Mouse (Mus musculus) ES-Bruce4 (cell line): ENCODE results near the gene Papss1. TPM values are rescaled to one million over a fixed set of nuclear protein-coding genes. Genes with fewer than 3 reads are reported as not detected.

Experiments used
- H3K27ac ChIP-seq: 2 replicates; pipeline ENCODE4 v1.5.1; 2012; ENCODE audit warnings: low read length, inconsistent platforms; ENCODE audit not compliant: insufficient read depth
- H3K27me3 ChIP-seq: 2 replicates; pipeline ENCODE4 v1.6.1; 2012; ENCODE audit warnings: mild to moderate bottlenecking, low read length, inconsistent platforms; ENCODE audit not compliant: control insufficient read depth, poor library complexity, insufficient read depth, severe bottlenecking
- H3K36me3 ChIP-seq: 2 replicates; pipeline ENCODE4 v1.6.1; 2012; ENCODE audit warnings: inconsistent platforms, mild to moderate bottlenecking, low read length, moderate library complexity; ENCODE audit not compliant: control insufficient read depth, poor library complexity, insufficient read depth, severe bottlenecking
- H3K4me1 ChIP-seq: one replicate; pipeline ENCODE4 v1.8.1; 2011; ENCODE audit warnings: low read length; ENCODE audit not compliant: control insufficient read depth, insufficient read depth
- H3K4me3 ChIP-seq: 2 replicates; pipeline ENCODE4 v1.5.1; 2011; ENCODE audit warnings: low read depth, mild to moderate bottlenecking, low read length
- H3K9ac ChIP-seq: 2 replicates; pipeline ENCODE4 v1.6.1; 2012; ENCODE audit warnings: low read depth, mild to moderate bottlenecking, inconsistent platforms; ENCODE audit not compliant: poor library complexity, severe bottlenecking
- H3K9me3 ChIP-seq: replicated peaks from 2 replicates; pipeline ENCODE4 v1.6.1; 2012; ENCODE audit warnings: mild to moderate bottlenecking, low read length, inconsistent platforms; ENCODE audit not compliant: control insufficient read depth, poor library complexity, insufficient read depth, severe bottlenecking
- CTCF ChIP-seq: IDR thresholded peaks from one replicate; pipeline ENCODE4 v1.8.1; 2011; ENCODE audit warnings: low read depth, low read length
- EP300 ChIP-seq: IDR thresholded peaks from 2 replicates; pipeline ENCODE4 v1.6.1; 2011; ENCODE audit warnings: low read depth, low read length; ENCODE audit not compliant: insufficient read depth
- POLR2A ChIP-seq: IDR thresholded peaks from one replicate; pipeline ENCODE4 v1.8.1; 2011; ENCODE audit warnings: low read length; ENCODE audit not compliant: insufficient read depth
- polyA plus RNA-seq: library from polyadenylated mRNA; stranded (reverse); fragments of >200 nt; gene quantifications from 2 replicates; pipeline ENCODE4 v1.2.4, GENCODE M21; 2011; ENCODE audit warnings: low read depth; ENCODE audit not compliant: missing spikeins, insufficient read depth, insufficient read length

Gene Papss1
- polyA plus RNA-seq, 1 experiment, result 19.8 TPM

DNA sequence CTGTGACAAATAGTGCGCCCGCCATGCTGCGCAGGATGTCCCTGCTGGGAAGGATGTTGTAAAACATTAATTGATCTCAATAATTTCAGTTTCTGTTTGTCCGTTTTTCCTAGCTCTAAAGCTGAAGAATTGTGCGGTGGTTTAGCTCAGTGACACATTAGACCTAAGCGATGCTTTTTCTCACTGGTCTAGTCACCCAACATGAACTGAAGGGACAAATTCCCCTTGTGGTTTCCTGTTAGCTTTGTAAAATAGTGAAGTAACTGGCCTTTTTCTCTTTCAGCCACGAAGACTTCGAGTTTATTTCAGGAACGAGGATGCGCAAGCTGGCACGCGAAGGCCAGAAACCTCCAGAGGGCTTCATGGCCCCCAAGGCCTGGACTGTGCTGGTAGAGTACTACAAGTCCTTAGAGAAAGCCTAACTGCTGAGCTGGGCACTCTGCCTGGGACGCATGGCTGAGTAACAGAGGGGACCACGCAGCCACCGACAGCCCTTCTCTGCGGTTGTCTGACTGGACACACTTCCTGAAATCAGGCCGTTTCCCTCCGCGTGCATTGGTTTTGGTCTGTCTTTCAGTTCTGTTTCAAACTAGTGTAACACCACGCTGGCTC, 78.2 kb downstream of the Papss1 start:
- no peak for TF ChIP-seq POLR2A
- TF ChIP-seq EP300, result no peak
- no peak for TF ChIP-seq CTCF
- H3K4me1 ChIP-seq, result no peaks in the 10 kb centered on the region
- H3K27ac ChIP-seq, result no peak overlapping the region
- H3K9ac ChIP-seq, result no peak overlapping the region
- no peak overlapping the region for H3K4me3 ChIP-seq
- no peaks in the 10 kb centered on the region for H3K36me3 ChIP-seq
- no peaks in the 10 kb centered on the region for H3K9me3 ChIP-seq
- H3K27me3 ChIP-seq, result no peaks in the 10 kb centered on the region

DNA sequence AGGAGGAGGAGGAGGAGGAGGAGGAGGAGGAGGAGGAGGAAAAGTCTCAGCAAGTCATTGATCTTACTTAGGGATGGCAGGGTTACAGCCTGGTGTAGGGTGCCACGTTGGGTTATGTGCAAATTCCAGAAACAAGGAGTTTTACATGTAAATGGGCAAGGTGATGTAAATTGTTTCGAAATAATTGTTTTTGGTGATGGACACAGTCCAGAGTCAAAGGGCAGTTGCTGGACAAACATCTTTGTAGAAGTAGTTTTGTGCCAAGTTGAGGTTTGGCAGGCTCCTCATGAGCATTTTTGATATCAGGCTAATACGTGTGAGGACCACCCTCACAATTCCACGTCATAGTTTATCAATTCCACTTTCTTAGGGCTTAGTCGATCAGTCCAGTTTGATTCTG, 80.6 kb downstream of the Papss1 start:
- TF ChIP-seq EP300 (no peak), POLR2A (no peak), CTCF (no peak)
- Histone ChIP-seq H3K27me3 (no peaks in the 10 kb centered on the region), H3K4me1 (no peaks in the 10 kb centered on the region), H3K4me3 (no peak overlapping the region), H3K27ac (no peak overlapping the region), H3K9me3 (no peaks in the 10 kb centered on the region), H3K36me3 (no peaks in the 10 kb centered on the region), H3K9ac (no peak overlapping the region)

DNA sequence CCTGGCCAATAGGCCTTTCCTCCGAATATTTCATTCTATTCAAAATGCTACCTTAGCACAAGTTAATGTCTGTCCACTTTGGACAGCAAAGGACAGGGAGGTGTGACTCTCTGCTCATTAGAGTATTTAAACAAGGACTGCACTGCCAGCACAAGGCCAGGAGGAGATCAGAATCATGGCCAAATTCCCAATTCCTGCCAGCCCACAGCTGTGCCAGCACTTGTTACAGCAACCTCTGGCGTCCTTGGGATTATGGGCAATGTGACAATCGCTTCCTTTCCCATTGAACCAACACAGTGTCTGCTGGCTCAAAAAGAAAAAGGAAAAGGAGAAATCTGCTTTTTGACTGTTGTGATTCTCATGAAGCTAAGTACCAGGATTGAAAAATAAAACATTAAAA, 89.8 kb downstream of the Papss1 start:
- TF ChIP-seq POLR2A, result no peak
- no peak for TF ChIP-seq EP300
- no peak for TF ChIP-seq CTCF
- Histone ChIP-seq H3K4me1 (no peaks in the 10 kb centered on the region), H3K9me3 (no peaks in the 10 kb centered on the region), H3K27me3 (no peaks in the 10 kb centered on the region), H3K36me3 (no peaks in the 10 kb centered on the region), H3K4me3 (no peak overlapping the region), H3K9ac (no peak overlapping the region), H3K27ac (no peak overlapping the region)

DNA sequence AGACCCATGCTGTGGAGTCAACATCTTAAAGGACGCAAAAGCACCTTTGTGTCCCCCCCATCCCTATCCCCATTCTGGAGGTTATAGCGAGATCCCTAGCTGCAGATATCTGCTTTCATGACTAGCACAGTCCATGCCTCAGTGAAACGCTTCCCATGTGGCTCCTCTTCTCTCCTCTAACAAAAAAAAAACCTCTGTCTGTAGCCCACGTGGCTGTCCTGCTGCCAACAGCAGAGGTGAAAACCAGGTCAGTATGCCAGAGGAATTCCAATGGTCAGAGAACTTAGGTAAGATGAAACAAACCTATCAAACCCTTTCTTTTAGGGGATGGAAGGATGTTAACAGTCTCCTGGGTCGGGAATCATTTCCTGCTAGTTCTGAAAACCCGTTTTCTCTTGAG, 91.5 kb downstream of the Papss1 start:
- Histone ChIP-seq H3K27me3 (no peaks in the 10 kb centered on the region), H3K36me3 (no peaks in the 10 kb centered on the region), H3K4me1 (no peaks in the 10 kb centered on the region), H3K4me3 (no peak overlapping the region), H3K27ac (no peak overlapping the region), H3K9me3 (no peaks in the 10 kb centered on the region), H3K9ac (no peak overlapping the region)
- TF ChIP-seq EP300 (no peak), POLR2A (no peak), CTCF (no peak)

DNA sequence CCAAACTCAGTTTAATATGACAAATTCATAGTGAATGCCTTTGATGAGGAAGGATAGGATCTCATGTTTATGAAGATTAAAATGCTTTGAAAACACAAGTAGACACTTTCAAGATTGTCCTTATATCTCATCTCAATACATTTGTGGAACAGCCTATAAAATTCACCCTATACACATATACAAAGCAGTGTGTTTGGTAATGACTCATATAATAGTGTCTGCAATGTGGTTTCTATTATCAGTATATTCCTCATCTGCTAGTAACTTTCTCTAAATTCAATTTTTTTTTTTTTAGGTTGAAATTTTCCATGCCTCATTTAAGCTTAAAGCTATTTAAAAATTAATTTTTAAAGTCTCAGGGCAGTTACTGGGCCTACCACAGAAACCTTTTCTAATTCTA, 95.6 kb downstream of the Papss1 start:
- Histone ChIP-seq H3K27me3 (no peaks in the 10 kb centered on the region), H3K9ac (no peak overlapping the region), H3K4me1 (no peaks in the 10 kb centered on the region), H3K4me3 (no peak overlapping the region), H3K9me3 (no peaks in the 10 kb centered on the region), H3K27ac (no peak overlapping the region), H3K36me3 (no peaks in the 10 kb centered on the region)
- TF ChIP-seq POLR2A, result no peak
- no peak for TF ChIP-seq EP300
- TF ChIP-seq CTCF, result no peak

DNA sequence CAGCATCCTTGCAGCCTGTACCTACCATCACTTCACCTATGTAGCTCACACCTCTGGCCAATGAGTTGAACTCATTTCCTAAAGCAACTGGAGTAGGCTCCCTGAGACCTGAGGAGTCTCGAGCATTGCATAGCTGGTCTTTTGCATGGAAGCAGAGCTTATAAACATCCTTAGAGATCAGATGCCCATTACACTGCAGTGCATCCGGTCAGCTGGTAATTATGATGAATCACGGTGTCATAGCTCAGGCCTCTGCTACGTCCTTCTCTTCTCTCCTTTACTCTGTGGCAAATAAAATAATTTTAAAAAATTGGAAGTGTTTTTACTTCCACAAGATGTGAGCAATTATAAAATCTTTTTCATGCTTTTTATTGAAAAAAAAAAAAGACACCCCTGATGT, 96.1 kb downstream of the Papss1 start:
- H3K36me3 ChIP-seq, result no peaks in the 10 kb centered on the region
- TF ChIP-seq EP300 (no peak), POLR2A (no peak), CTCF (no peak)
- H3K4me3 ChIP-seq, result no peak overlapping the region
- no peaks in the 10 kb centered on the region for H3K4me1 ChIP-seq
- no peaks in the 10 kb centered on the region for H3K9me3 ChIP-seq
- H3K27ac ChIP-seq, result no peak overlapping the region
- H3K27me3 ChIP-seq, result no peaks in the 10 kb centered on the region
- H3K9ac ChIP-seq, result no peak overlapping the region
